Mouse (Mus musculus) R1 (cell line): ENCODE results near the gene Cdc42.
A peak's percentile ranks its signal among the peaks of the same experiment; 100 is the strongest.

Experiments
- DNase-seq: peaks from one replicate; pipeline ENCODE4 v3.0.0-alpha.2; 2018; ENCODE audit warnings: low read depth, low spot score

Cdc42 gene

DNA sequence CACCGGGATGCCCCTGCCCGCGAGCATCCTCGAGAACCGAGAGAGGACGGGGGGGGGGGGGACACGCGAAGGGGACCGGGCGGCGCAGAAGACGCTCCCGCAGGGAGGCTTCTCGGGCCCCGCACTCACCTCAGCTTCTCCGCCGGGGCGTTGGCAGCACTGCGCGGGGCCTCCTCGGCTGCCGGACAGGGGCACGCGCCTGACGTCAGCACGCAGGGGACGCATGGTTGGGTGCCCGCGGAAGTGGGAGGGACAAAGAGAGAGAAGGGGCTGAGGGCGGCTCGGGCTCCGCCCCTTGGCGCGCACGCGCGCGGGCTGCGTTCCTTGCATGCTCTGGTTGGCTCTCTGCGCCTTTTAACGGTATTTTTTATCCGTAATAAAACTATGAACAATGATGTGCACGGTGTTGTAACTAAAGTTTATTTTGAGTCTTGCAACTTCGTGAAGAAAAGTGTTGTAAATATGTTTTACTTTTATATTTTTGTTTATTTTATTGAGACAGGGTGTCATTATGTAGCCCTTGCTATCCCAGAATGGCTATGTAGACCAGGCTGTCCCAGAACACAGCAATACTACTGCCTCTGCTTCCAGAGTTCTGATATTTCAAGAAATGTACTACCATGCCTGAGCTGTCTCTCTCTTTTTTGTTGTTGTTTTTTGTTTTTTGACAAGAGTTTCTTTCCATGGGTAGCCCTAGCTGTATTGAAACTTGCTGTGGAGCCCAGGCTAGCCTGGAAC, at the start of gene Cdc42:
Gene Cdc42, minus strand, starts transcription at position 204 of the 738 bp plus-strand sequence.
- peak; percentile 96 for DNase-seq

DNA sequence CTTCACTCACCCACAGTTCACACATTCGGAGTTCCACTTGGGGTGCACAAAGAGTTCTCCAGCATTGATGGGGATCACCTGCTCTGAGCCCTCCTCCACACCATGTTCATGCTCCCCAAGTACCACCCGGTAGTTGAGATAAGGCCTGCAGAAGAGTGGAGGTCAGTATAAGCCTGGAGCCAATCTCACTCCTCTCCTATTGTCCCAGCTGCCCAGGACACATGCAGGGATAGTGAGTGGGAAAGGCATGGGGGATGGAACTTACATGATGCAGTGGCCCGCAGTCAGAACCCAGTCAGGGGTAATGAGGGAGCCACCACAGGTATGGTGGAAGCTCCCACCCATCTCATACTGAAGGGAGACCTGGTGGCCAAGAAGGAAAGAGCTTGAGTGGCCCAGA, 48.1 kb upstream of the Cdc42 start:
- no peak for DNase-seq

DNA sequence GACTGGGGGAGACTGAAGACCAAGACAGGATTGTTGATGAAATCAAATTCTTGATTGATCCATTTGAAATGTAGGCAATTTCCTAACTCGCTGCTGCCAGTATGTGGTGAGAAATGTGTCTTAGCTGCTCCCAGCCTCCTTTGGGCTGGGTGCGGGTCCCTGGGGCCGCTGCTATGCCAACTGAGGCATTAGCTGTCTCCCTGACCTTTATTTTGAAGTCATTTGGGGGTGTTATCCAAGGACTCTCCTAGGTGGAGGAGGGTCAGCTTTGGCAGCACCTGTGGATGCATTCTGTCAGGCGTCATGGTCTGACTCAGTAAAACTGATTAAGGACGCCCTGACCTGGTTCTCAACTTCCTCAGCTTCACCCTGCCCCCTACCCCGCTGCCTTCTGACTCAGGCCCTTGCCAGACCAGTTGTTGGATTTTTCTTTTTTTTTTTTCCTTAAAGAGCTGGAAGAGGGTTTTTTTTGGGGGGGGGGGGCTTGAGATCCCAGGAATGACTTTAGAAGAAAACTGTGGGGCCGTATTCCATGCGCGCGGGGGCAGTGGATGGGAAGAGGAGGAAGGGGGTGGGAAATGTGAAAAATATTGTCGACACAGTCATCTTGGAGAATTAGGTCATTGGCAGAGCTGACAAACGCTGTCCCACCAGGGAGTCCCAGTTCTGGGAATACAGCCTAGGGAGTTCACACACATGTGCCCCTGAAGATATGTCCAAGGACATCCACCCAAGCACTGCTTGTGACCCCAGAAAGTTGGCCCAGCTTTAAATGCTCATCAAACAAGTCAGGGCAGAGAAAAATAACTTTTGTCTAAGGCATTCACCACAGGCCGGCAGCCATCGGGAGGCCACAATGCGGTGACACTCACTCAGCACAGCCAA, 39.4 kb upstream of the Cdc42 start:
- no peak for DNase-seq

DNA sequence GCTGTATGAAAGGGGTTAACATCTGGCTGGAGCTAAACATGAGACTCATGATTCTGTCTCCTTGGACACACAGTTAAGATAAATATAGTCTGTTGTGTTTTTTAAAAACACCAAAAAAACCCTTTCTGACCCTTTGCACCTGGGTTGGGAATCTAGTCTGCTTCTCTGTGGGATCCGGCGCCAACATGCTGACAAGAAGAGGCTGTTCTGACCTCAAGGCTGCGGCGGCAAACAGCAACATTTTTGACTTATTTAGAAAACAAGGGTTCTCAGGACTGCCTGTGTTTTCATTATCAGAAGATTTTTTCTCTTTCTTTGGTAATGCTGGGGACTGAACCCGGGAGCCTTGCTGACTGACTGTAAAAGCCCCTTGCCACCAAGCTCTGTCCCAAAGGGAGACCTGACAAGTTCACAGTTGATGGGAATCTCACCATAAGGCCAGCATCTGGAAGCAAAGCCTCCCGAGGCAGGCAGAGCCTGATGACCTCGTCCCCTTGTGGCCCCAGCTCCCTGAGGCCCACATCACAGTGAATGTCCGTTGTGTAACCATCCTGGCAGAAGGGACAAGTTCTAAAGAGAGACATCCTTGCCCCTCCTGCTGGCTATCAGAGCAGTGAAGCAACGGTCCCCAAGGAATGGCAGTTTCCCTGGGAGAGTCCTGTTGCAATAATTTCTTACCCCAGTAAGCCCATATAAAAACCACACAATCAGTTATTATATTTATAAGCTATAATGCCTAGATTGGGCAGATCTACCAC, 36.0 kb upstream of the Cdc42 start:
- no peak for DNase-seq

DNA sequence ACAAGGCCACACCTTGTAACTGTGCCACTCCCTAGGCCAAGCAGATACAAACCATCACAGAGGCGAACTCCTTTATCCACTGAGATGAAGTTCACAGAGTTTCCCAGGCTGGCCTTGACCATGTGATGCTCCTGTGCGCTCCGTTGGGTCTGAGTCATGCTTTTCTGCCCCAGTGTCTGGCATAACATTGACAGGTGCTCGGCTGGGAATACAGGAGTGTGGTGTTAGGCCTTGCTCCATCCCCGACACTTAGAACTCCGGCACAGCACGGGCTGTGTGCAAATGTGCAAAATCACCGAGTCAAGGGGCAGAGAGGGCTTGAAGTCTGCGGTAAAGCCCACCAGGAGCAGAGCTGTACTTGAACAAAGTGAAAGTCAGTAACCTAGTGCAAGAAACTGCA, 35.4 kb upstream of the Cdc42 start:
- DNase-seq: peak; percentile 25

DNA sequence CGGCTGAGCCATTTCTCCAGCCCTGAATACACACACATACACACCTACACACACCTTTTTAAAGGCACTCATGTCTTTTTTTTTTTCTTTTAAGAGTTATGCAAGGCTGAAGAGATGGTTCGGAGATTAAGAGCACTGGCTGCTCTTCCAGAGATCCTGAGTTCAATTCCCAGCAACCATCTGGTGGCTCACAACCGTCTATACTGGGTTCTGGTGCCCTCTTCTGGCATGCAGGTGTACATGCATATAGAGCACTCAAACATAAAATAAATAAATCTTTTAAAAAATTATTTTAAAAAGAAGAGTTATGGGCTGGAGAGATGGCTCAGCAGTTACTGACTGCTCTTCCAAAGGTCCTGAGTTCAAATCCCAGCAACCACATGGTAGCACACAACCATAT, 33.8 kb upstream of the Cdc42 start:
- DNase-seq: peak; percentile 57

DNA sequence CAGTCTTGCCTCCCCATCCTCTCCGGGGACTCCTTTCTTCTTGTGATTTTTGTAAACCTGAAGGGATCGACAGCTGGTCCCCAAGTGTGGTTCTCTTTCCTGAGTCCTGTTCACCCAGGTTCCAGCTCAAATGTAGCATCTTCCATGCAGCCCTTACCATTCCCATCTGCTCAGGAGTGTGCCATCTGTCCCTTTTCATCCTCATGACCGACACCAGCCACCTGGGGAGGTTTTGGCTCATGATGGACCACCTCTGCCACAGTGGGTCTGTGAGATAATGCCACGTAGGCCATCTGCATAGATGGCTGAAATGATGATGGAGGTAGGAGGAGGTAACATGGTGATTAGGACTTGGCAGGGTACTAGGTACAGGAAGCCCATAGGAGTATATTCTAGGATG, 32.7 kb upstream of the Cdc42 start:
- no peak for DNase-seq

DNA sequence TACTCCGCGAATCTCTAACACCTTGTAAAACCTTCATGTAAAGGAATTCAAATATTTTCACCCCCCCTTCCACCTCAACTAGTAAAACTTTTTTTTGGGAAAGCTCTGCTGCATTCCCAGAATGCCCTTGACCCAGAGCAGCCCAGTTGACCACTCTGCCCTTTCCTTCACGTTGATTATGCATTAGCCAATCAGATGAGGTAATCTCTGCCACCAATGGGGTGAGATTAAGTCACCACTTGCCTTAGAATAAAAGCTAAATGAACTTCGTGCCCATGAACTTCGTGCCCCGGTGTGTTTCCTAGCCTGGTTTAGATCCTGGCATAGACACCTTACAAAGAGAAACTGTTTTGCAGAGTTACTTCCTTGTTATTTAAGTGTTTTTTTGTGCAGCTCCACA, 31.5 kb upstream of the Cdc42 start:
- no peak for DNase-seq

DNA sequence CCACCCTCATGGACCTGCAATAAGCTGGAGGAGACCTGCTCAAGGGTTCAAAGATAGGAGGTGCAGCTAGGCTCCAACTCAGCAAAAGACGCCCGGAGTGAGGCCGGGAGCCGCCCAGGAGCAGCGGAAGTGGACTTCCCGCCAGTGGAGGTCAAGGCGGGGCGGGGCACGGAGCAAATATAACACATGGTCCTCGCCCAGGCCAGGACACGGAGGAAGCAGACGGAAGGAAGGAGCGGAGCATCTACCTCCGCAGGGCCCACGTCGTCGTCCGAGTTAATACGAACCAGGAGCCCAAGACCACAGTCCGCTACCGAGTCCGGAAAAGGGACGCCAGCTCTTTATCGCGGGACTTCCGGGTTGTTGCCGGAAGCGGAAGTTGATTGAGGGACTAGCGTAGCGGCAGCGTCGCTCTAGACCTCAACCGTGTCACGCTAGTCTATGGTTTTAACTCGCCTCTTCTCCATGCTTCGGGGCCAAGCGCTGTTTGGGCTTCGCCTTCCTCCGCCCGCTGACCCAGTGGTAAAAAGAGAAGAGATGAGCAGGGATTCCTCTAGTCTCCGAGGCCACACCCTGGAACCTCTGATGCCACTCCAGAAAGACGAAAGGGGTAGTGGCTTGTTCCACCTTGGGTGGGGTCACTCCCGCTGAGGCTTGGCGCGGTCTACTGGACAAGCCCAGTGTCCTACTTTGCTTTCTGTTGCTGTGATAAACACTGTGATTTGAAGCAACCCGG, 30.7 kb upstream of the Cdc42 start:
- DNase-seq: peak; percentile 94

DNA sequence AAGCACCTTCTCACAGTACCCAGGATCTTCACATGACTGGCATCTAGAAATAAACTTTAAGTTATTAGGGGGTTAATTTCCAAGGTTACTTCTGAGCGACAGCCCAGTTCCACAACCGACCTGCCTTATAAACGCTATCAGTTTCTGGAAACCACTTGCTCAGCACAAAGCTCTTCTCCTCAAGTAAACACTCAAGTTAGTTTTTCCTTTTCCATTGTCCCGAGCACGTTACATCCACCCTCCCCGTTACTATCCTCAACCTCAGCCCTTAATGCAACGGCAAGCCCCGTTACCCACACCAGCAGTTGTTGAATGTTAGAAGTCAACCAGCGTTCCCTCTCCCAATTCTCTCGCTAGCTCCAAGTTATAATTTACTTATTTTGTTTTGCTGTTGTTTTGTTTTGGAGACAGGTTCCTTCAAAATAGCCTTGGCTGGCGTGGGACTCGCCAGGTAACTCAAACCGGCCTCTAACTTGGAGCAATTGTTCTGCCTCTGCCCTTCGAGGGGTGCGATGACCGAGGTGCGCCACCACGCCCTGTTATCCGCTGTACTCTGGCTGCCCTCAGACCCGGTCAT, 30.1 kb upstream of the Cdc42 start:
- DNase-seq: no peak

DNA sequence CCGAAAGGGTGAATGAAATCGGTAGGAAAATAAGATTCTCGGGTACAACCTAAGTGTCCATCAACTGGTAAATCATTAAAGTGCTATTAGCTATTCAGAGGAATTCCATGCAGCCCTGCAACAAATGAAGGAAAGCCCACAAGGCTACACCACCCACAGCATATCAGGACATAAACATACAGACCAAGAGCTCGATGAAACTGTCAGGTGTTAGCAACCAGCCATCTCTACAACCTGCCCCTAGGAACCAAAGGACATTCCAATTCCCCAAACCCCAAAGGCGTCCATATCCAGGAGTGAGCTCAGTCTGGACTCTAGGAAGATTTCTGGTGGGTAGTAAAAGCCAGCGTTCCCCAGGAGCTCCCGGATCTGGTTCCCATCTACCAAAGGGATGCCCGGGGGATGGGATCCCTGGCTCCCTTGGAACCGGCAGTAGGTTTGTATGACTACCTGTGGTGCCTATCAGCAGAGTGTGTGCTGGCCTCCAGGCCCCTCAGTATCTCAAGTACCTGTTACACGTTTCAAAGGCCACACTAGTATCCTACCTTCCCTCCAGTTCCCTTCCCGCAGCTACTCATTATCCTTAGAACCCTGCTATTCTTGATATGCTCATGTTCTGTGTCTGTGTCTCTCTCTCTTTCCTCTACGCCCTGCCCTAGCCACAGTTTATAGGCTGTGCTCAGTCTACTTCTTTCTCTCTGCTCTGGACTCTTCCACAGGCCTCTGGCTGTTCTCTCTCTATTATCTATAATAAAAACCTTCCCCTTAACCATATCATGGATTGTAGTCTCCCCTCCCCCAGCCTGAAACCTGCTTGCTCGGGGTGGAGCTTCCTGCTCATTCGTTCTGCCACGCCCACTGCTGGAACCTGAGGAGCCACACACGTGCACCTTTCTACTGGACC, 23.4 kb upstream of the Cdc42 start:
- no peak for DNase-seq

DNA sequence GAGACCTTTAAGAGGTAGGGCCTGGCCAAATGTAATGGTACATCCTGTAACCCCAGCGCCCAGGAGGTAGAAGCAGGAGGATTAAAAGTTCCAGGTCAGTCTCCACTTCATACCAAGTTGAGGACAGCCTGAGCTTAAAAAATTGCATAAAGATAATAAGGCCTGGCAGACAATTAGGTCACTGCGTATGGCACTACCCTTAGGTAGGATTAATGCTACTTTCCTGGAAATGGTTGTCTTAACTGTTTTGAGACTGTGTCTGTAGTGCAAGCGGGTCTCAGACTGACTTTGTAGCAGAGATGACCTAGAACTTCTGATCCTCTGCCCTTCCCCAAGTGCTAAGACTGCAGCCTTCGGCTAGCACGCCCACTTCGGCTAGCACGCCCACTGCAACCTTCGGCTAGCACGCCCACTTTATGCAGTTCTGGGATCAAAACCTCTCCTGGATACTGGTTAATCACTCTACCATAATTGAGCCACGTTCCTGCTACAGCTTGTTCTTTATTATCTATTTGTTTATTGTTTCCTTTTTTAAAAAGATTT, 22.3 kb upstream of the Cdc42 start:
- DNase-seq: peak; percentile 49

DNA sequence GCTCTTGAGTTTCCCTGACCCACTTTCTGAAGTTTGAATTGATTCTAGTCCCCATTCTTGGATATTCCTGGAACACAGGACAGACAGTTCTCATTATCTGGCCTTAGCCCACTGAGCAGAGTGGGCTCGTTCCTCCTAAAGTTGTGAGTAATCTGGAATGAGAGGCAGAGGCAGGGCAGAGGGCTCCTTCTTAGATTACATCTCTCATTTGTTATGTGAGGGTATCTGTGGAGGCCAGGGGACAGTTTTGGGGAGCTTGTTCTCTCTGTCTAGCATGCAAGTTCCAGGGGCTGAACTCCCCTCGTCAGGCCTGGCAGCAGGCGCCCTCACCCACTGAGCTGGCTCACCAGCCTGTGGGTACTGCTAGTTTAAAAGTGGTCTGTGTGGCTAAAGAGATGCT, 21.6 kb upstream of the Cdc42 start:
- no peak for DNase-seq

DNA sequence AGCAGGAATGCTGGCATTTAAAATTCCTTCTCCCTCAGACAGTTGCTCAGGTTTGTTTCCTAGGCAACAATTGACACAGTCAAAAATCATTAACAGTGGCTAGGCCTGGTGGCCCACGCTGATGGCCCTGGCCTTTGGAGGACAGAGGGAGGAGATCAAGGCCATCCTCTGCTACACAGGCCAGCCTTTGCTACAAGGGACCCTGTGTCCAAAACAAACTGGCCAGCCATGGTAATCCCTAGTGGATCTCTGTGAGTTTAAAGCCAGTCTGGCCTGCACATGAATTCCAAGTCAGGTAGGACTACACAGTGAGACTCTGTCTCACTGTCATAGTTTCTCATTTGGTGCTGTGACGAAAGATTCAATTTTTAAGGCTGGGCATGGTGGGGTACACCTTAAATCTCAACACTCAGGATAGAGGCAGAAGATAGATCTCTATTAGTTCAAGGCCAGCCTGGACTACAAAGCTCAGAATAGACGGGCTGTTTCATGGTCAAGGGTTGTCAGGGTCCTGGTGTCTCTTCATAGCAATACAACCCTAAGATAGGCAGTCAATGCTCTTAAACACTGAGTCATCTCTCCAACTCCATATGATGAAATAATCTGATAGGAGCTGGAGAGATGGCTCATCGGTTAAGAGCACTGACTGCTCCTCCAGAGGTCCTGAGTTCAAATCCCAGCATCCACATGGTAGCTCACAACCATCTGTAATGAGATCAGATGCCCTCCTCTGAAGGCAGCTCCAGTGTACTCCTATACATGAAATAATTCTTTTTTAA, 20.2 kb upstream of the Cdc42 start:
- no peak for DNase-seq

DNA sequence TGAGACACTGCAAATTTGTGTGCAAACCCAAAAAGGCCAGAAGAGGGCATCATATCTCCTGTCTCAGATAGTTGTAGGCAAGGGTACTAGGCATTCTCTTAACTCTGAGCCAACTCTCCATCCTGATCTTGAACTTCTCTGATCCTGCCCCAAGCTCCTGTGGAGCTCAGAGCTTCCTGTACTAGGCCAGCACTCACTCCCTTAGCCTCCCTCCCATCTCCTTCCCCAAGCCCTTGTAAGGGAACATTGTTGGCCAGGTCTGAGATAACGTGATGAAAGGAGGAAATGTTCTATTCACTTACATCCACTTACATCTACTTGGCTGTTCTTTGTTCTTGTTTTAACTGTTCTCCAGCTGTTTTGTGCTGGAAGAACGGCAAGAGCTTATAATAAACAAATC, 19.3 kb upstream of the Cdc42 start:
- no peak for DNase-seq

DNA sequence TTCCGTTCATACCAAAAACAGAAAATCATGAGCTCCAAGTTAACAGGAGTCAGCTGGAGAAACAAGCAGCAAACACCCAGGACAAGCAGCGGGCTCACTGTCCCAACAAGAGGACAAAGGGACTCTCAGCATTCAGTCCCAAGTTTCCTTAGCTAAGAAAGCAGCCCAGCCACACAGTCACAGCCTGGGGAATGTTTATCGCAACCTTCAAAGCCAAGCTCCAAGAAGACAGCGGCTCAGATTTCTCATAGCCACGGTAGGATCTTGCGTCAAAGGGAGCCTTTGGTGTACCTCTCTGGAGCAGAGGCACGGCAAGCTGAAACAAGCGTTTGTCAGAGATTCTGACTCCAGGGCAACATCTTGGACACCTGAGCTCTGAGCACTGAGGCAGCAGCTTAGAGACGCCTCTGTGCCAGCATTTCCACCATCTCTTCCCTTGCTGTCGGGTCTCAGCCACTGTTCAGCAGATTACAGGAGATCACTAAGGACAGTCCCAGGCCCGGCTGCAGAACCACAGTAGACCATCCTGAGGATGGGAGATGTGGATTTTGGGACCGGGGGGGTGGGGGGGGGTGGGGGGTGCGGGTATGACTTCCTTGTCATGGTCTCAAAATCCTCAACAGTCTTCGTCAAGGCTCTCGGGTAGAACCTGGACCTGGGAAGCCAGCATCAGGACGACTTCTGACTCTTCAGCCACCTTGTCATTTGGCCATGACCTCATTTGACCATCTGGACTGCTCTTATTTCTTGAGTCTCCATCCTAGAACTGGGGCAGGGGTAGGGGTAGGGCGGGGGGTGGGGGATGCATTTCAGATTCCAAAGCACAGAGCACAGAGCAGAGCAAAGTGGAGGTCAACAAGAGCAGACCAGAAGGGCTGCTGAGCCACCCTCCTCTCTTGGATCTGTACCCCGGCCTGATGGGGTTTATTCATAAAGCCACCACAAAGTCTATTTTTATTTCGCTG, 18.1 kb upstream of the Cdc42 start:
- no peak for DNase-seq

DNA sequence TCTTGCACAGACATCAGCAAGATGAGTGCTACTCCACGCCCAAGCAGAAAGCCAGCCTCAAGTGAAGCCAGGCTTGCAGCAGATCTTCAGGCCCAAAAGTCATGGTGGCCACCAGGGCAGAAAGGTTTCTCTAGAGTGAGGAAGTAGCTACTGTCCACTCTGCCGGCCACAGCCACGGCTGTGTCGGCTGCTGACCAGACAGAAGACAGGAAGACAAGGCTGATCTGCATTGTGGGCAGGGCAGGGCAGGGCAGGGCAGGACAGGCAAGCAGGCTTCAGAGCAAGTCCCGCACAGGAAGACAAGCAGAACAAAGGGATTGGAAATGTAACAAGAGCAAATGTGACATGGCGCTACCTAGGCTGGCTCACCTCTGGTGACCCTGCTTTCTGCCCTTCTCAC, 16.2 kb upstream of the Cdc42 start:
- DNase-seq: no peak
